Mouse (Mus musculus): ENCODE measurements around the gene Sh3bp5. TPM values are rescaled to one million over a fixed set of nuclear protein-coding genes. Genes with fewer than 3 reads are reported as not detected.

Sh3bp5 gene
- total RNA-seq (2023), result 10 to 100 TPM; 69.8 to 78.7 TPM

GRCm38 (mm10) chr14:31435930-31436693 lies at the start of gene Sh3bp5:
TSS of gene Sh3bp5 (minus strand) at chr14:31436078.

GRCm38 (mm10) chr14:31336369-31337155 lies 99.3 kb downstream of the Sh3bp5 start, which contains the start of gene Capn7:
TSS of gene Capn7 (plus strand) at chr14:31336638.

GRCm38 (mm10) chr14:31323849-31324792 lies 111.8 kb downstream of the Sh3bp5 start, which contains the start of gene Dnah1:
TSS of gene Dnah1 (minus strand) at chr14:31323896.

Other genes starting within 250 kb of the Sh3bp5 start
- not detected for gene Tnnc1, start 227.8 kb downstream of the Sh3bp5 start, total RNA-seq (2023)
- 100 to 1,000 TPM; 430 to 445 TPM for gene Nisch, start 219.1 kb downstream of the Sh3bp5 start, total RNA-seq (2023)
- not detected for gene Sema3g, start 218.2 kb downstream of the Sh3bp5 start, total RNA-seq (2023)
- 10 to 100 TPM; 10.6 to 11.0 TPM for gene Phf7, start 184.8 kb downstream of the Sh3bp5 start, total RNA-seq (2023)
- gene Bap1, start 184.6 kb downstream of the Sh3bp5 start, total RNA-seq (2023), result 100 to 1,000 TPM; 112 to 121 TPM
- gene Dnah1, start 112.2 kb downstream of the Sh3bp5 start, total RNA-seq (2023), result not detected
- gene Capn7, start 99.4 kb downstream of the Sh3bp5 start, total RNA-seq (2023), result 10 to 100 TPM; 47.2 to 50.2 TPM
- 10 to 100 TPM; 33.5 to 48.4 TPM for gene Eaf1, start 58.3 kb upstream of the Sh3bp5 start, total RNA-seq (2023)
- gene Mettl6, start 59.0 kb upstream of the Sh3bp5 start, total RNA-seq (2023), result 10 to 100 TPM; 48.6 to 52.8 TPM
- 1 to 10 TPM; 1.2 to 1.6 TPM for gene Colq, start 155.3 kb upstream of the Sh3bp5 start, total RNA-seq (2023)
- not detected for gene Gm49387, start 204.8 kb upstream of the Sh3bp5 start, total RNA-seq (2023)
- gene Btd, start 204.9 kb upstream of the Sh3bp5 start, total RNA-seq (2023), result 10 to 100 TPM; 11.9 to 13.1 TPM
- 10 to 100 TPM; 11.3 to 15.8 TPM for gene Hacl1, start 205.2 kb upstream of the Sh3bp5 start, total RNA-seq (2023)